Mouse (Mus musculus) CH12F3 (cell line): ENCODE results near the gene Tango2.

ENCODE experiments used
- in situ Hi-C: fragments of 300-500 bp; cut with MboI; formaldehyde crosslinking; loops from 2 replicates; pipeline ENCODE4 v1.14.3; 2020; ENCODE audit warnings: low sequenced_read_pairs

Tango2 gene

GRCm38 (mm10) chr16:18383756-18384155, 35.9 kb upstream of the Tango2 start:
- in situ Hi-C loops: no loop called here

- in situ Hi-C loops: no loop called here
Observed at GRCm38 (mm10) chr16:18383045-18383726, 35.3 kb upstream of the Tango2 start.

- in situ Hi-C loops: no loop called here
Observed at GRCm38 (mm10) chr16:18381621-18382258, 33.8 kb upstream of the Tango2 start.

- in situ Hi-C loops: no loop called here
Observed at GRCm38 (mm10) chr16:18380495-18381063, 32.7 kb upstream of the Tango2 start.

GRCm38 (mm10) chr16:18379338-18380001, 31.6 kb upstream of the Tango2 start:
- in situ Hi-C loops: no loop called here

GRCm38 (mm10) chr16:18378489-18378888, 30.6 kb upstream of the Tango2 start:
- in situ Hi-C loops: no loop called here

GRCm38 (mm10) chr16:18377203-18377602, 29.3 kb upstream of the Tango2 start:
- in situ Hi-C loops: no loop called here

- in situ Hi-C loops: no loop called here
Observed at GRCm38 (mm10) chr16:18376297-18376954, 28.5 kb upstream of the Tango2 start.

- in situ Hi-C loops: no loop called here
Observed at GRCm38 (mm10) chr16:18373632-18374031, 25.7 kb upstream of the Tango2 start.

- in situ Hi-C loops: no loop called here
Observed at GRCm38 (mm10) chr16:18370197-18370596, 22.3 kb upstream of the Tango2 start.

- in situ Hi-C loops: no loop called here
Observed at GRCm38 (mm10) chr16:18366849-18367248, 18.9 kb upstream of the Tango2 start.

GRCm38 (mm10) chr16:18362948-18363347, 15.0 kb upstream of the Tango2 start:
- in situ Hi-C loops: no loop called here

GRCm38 (mm10) chr16:18360151-18360805, 12.4 kb upstream of the Tango2 start:
- in situ Hi-C loops: no loop called here

GRCm38 (mm10) chr16:18357977-18358376, 10.1 kb upstream of the Tango2 start:
- in situ Hi-C loops: no loop called here

- in situ Hi-C loops: no loop called here
Observed at GRCm38 (mm10) chr16:18356961-18357360, 9.1 kb upstream of the Tango2 start.

- in situ Hi-C loops: no loop called here
Observed at GRCm38 (mm10) chr16:18353106-18353505, 5.2 kb upstream of the Tango2 start.

GRCm38 (mm10) chr16:18351313-18352055, 3.6 kb upstream of the Tango2 start:
- in situ Hi-C loops: no loop called here

GRCm38 (mm10) chr16:18349761-18350325, 1.9 kb upstream of the Tango2 start:
- in situ Hi-C loops: no loop called here

- in situ Hi-C loops: no loop called here
Observed at GRCm38 (mm10) chr16:18348601-18349175, 785 bp upstream of the Tango2 start.
